8 mouse cellular contexts compared by ENCODE assay signal in the genomic region with DNA sequence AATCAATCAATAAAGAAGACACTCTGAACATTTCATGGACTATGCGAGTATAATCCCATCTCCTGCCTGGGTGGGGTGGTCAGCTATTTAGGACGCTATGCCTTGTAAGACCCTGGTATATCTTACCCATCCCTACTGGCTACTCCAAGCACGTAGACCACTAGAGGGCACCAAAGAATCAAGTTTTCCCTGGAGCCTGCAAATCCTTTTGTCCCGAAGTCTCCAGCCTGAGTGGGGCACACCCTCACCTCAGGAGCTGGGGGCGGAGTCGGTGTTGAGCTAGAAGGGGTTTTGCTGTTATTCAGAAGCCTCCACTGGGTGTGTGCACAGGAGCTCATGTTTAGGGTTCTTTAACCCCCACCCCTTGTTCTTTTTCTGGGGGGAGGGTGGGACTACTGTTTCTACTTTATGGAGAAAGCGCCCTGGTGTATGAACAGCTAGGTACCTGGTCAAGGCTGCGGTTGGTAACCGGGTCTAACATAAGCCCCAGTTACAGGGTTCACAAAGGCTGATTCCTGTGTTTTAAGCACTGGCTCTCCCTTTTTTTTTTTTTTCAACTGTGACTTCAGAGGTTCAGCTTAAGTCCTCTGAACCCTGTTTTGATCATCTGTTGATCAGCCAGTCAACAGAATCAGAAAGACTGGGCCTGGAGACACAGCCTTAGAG. TPM values are rescaled to one million over a fixed set of nuclear protein-coding genes. Genes with fewer than 3 reads are reported as not detected.
A peak's percentile ranks its signal among the peaks of the same experiment; 100 is the strongest.
DNase-seq lines count a peak whose midpoint lies in the region; ATAC-seq lines count a peak whose summit lies in the region.

No protein-coding gene starts in this region.

- H3K27me3 ChIP-seq in intestine, embryonic 15.5 days (replicated peaks) = no peaks in the 10 kb centered on the region
- no peaks in the 10 kb centered on the region for H3K27me3 ChIP-seq in limb, embryonic 13.5 days
- no peaks in the 10 kb centered on the region for H3K27me3 ChIP-seq in midbrain, embryonic 14.5 days (ENCODE audit: control insufficient read depth, insufficient read depth, low read length)

- no peaks in the 10 kb centered on the region for H3K9me3 ChIP-seq in intestine, embryonic 15.5 days
- no peaks in the 10 kb centered on the region for H3K9me3 ChIP-seq in limb, embryonic 13.5 days
- no peaks in the 10 kb centered on the region for H3K9me3 ChIP-seq in midbrain, embryonic 14.5 days (ENCODE audit: control insufficient read depth, low read length)

- 7% methylated on average over 9 of the region's 9 CpGs for WGBS in intestine, embryonic 15.5 days
- WGBS in limb, embryonic 13.5 days = 10% methylated on average over 9 of the region's 9 CpGs
- WGBS in midbrain, embryonic 14.5 days = 6% methylated on average over 9 of the region's 9 CpGs

- peak overlapping the region; percentile 12; the same call in 1 of the 2 replicates for H3K4me3 ChIP-seq in intestine, embryonic 15.5 days (replicated peaks)
- peak overlapping the region; percentile 15; the same call in 1 of the 2 replicates for H3K4me3 ChIP-seq in limb, embryonic 13.5 days
- H3K4me3 ChIP-seq in midbrain, embryonic 14.5 days (replicated peaks; ENCODE audit: low read depth, low read length) = no peak overlapping the region

- H3K4me2 ChIP-seq in intestine, embryonic 15.5 days (replicated peaks) = peak overlapping the region; percentile 58
- peak overlapping the region; percentile 53 for H3K4me2 ChIP-seq in limb, embryonic 13.5 days (replicated peaks)
- peak overlapping the region; percentile 39 for H3K4me2 ChIP-seq in midbrain, embryonic 14.5 days (ENCODE audit: low read length)

- no peaks in the 10 kb centered on the region for H3K36me3 ChIP-seq in intestine, embryonic 15.5 days
- no peaks in the 10 kb centered on the region for H3K36me3 ChIP-seq in limb, embryonic 13.5 days
- no peaks in the 10 kb centered on the region for H3K36me3 ChIP-seq in midbrain, embryonic 14.5 days (ENCODE audit: control insufficient read depth, insufficient read depth, low read length)

- peak; percentile 88 for ATAC-seq in intestine, embryonic 15.5 days
- peak; percentile 85 for ATAC-seq in limb, embryonic 13.5 days (ENCODE audit: low FRiP score, low read depth)
- ATAC-seq in midbrain, embryonic 14.5 days (ENCODE audit: low FRiP score, low TSS enrichment) = peak; percentile 24; the same call in 1 of the 2 replicates

- 0 out of 2 replicates have a peak, but pooled peaks cover 5% of the 10 kb centered on the region for H3K4me1 ChIP-seq in intestine, embryonic 15.5 days (replicated peaks)
- peaks cover 12% of the 10 kb centered on the region for H3K4me1 ChIP-seq in limb, embryonic 13.5 days
- no peaks in the 10 kb centered on the region for H3K4me1 ChIP-seq in midbrain, embryonic 14.5 days (ENCODE audit: control insufficient read depth, insufficient read depth, low read length)

- H3K27ac ChIP-seq in intestine, embryonic 15.5 days = no peak overlapping the region
- H3K27ac ChIP-seq in limb, embryonic 13.5 days = no peak overlapping the region
- H3K27ac ChIP-seq in midbrain, embryonic 14.5 days (replicated peaks; ENCODE audit: low read depth, low read length) = no peak overlapping the region

- no peak overlapping the region for H3K9ac ChIP-seq in intestine, embryonic 15.5 days
- 0 out of 2 replicates have a peak overlapping the region, but pooled peaks have one; percentile 35 for H3K9ac ChIP-seq in limb, embryonic 13.5 days
- H3K9ac ChIP-seq in midbrain, embryonic 14.5 days (replicated peaks; ENCODE audit: low read length) = no peak overlapping the region

- DNase-seq in 3T3-L1 (ENCODE audit: low read depth, low spot score) = peak; percentile 94
- DNase-seq in adrenal gland, adult (ENCODE audit: inconsistent age in 2 of 2, low spot score in 1 of 2) = peak; percentile 71 to 91
- peak; percentile 97 for DNase-seq in embryo, embryonic 10 days (ENCODE audit: low spot score)
- peak; percentile 22 for DNase-seq in gastrocnemius, postnatal 25 days
- peak; percentile 96 for DNase-seq in midbrain, embryonic 14.5 days
- DNase-seq in telencephalon, adult 2 months (ENCODE audit: low read depth, low spot score) = peak; percentile 61

RNA-seq across cellular contexts. Expression of a gene that starts 18.6 kb away (rescaled TPM):
- total RNA-seq in gastrocnemius, postnatal 25 days (2021) = not detected
- polyA plus RNA-seq in intestine, embryonic 15.5 days (2015; fragmentation: Nextera tagmentation; extraction: Ambion mirVana) = 9.1 and 9.6 TPM in 2 replicates
- polyA plus RNA-seq in limb, embryonic 13.5 days (2015; fragmentation: Nextera tagmentation; extraction: Ambion mirVana) = 15.1 and 16.0 TPM in 2 replicates
- 1.5 and 2.6 TPM in 2 replicates for polyA plus RNA-seq in midbrain, embryonic 14.5 days (2014; fragmentation: Nextera tagmentation; extraction: Ambion mirVana)

RNA-seq across cellular contexts. Expression of a gene that starts 23.8 kb away (rescaled TPM):
- total RNA-seq in gastrocnemius, postnatal 25 days (2021) = 1 to 10 TPM; 1.4 to 2.8 TPM
- 18.9 and 19.6 TPM in 2 replicates for polyA plus RNA-seq in intestine, embryonic 15.5 days (2015; fragmentation: Nextera tagmentation; extraction: Ambion mirVana)
- polyA plus RNA-seq in limb, embryonic 13.5 days (2015; fragmentation: Nextera tagmentation; extraction: Ambion mirVana) = 15.3 and 16.1 TPM in 2 replicates
- 2.4 and 3.5 TPM in 2 replicates for polyA plus RNA-seq in midbrain, embryonic 14.5 days (2014; fragmentation: Nextera tagmentation; extraction: Ambion mirVana)

RNA-seq across cellular contexts. Expression of a gene that starts 25.8 kb away (rescaled TPM):
- 1 to 10 TPM; 4.7 to 6.3 TPM for total RNA-seq in gastrocnemius, postnatal 25 days (2021)
- polyA plus RNA-seq in intestine, embryonic 15.5 days (2015; fragmentation: Nextera tagmentation; extraction: Ambion mirVana) = 11.0 and 11.2 TPM in 2 replicates
- polyA plus RNA-seq in limb, embryonic 13.5 days (2015; fragmentation: Nextera tagmentation; extraction: Ambion mirVana) = 13.9 and 16.2 TPM in 2 replicates
- polyA plus RNA-seq in midbrain, embryonic 14.5 days (2014; fragmentation: Nextera tagmentation; extraction: Ambion mirVana) = 2.9 and 4.6 TPM in 2 replicates

Comparison
In these comparisons a context has a peak if more than half of its experiments do, and no peak if none do; other contexts are left out.
1. DNase-seq: peak in every context shown above with its lines; median percentile 97 in embryo, embryonic 10 days; 96 in midbrain, embryonic 14.5 days; 94 in 3T3-L1; 81 in adrenal gland, adult; 61 in telencephalon, adult 2 months; 22 in gastrocnemius, postnatal 25 days.
2. ATAC-seq: peak in every context shown above with its lines; median percentile 88 in intestine, embryonic 15.5 days; 85 in limb, embryonic 13.5 days; 24 in midbrain, embryonic 14.5 days.